Mouse (Mus musculus) spleen, postnatal 10 days (tissue): ENCODE results near the gene Sdc3.

Source experiments
- DNase-seq, 2 experiments: peaks; one replicate each; pipeline ENCODE4 v3.0.0; 2021 to 2022; ENCODE audit warnings: low spot score in 2 of 2

Gene Sdc3

DNA sequence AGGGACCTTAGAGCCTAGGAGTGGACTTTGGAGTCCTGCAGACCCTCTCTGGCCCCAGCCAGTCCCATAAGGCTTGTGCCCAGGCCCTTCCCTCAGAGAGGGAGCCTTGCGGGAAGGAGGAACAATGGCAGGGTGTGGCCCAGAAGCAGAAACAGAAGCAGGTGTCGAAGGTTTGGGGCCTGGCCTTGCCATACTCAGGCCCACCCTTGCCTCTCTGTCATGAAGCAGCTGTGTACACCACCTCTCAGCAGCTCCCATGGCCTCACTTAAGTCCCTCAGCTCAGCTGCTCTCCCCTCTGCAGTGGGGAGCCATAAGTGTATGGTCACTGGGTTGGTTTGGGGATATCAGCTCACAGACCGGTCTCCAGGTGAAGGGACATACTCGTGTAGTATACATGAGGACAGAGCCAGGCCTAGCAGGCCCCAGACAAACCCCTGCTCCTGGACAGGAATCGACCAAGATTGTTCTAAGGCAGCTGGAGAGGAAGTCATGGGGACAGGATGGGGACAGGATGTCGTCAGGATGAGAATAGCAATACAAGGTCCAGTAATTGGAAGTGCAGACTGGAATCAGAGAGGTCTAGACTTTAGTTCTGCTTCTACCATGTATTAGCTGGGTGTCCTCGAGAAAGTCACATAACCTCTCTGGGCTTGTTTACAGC lies 28.4 kb downstream of the Sdc3 start:
- no peak for DNase-seq

DNA sequence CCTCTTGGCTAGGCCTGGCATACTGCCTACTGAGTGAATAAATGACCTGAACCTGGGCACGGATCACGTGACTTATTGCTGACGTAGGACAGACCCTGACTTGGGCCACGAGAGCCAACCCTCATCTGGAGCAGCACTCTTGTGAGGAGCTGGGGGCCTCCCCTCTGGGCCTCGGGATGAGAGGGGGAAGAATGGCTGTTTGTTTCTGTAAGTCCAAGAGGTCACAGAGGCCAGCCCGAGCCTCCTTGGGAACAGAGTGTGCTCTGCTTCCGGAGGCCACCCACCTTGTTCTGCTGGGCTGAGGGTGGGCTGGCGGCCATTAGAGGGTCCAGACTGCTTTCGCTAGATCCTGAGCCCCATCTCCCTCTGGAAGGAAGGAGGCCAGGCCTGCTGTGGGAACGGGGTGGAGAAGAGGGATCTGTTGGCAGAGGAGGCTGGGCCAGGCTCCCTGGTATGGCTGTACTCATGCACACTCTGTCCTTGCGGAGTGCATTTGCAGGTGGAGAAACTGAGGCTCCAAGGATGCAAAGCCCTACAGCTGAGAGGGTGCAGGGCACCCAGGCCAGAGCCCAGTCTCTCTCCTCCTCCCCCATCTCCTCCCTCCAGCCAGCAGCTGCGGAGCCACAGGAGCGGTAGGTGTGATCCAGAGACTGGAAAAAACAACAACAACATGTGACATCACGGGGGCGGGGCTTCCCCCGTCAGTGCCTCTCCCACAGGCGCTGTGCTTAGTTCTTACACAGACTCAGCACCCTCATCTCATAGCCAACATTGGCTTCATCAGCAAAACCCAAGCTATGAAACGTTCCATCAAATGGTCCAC lies 36.7 kb downstream of the Sdc3 start:
- DNase-seq: no peak

DNA sequence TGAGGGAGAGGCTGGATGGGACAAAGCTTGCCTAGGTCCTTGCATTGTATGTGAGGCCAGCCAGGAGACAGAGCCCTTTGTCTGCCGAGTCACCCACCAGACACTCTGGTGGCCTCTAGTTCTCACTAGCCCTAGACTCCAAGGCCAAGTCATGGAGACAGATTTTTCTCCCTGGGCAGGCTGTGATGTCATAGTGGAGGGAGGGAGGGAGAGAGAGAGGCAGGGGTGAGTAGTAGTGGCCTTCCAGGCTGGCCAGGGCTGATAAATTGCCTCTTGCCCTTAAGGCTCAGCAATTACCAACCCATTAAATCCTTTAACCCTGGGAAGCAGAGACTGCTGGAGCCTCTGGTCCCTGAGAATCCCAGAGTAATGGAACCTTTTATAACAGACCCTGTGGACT lies 41.8 kb downstream of the Sdc3 start:
- no peak for DNase-seq

DNA sequence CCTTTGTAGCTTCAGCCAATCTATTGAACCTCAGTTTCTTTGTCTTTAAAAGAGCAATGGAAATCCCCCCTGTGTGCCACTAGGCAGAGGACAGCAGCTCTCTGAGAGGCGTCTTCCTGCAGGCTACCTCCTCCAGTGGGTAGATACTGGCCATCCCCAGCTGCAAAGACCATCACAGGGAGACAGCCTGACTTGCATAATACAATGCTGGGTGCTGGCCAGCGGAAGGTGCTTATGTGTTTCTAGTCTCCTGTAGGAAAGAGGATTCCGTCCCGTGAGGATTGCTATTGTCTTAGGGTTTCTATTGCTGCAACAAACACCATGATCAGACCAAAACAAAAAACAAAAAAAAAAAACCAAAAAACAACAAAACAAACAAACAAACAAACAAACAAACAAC lies 43.2 kb downstream of the Sdc3 start:
- no peak for DNase-seq

DNA sequence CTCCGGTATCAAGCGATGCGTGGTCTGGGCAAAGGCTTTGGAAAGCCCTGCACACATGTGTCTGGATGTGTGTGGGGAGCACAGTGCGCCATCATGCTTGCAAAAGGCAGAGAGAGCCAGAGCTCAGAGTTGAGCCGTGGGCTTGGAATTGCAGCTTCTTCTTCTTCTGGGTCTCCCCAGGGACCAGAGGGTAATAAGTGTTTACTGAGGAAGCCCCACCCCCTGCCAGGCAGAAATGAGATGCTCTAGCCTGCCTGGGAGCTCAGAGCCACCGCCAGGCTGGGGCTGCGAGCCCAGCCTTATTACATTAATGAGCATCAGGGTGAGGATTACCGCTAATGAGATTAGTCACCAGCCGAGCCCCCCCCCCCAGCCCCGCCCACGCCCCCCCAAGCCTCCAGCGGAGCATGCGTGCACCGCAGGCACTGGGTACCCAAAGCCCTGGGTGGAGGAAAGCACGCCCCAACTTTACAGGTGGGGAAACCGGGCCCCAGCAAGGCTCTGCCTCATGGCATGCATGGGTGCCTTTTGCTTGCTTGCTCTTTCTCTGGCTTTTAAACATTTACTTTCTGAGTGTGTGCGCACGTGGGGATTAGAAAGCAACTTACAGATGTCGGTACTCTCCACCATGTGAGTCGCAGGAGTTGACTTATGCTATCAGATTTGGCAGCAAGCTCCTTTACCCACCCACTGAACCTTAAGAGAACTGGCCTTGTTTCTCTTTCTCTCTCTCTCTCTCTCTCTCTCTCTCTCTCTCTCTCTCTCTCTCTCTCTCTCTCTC lies 44.1 kb downstream of the Sdc3 start:
- no peak for DNase-seq

DNA sequence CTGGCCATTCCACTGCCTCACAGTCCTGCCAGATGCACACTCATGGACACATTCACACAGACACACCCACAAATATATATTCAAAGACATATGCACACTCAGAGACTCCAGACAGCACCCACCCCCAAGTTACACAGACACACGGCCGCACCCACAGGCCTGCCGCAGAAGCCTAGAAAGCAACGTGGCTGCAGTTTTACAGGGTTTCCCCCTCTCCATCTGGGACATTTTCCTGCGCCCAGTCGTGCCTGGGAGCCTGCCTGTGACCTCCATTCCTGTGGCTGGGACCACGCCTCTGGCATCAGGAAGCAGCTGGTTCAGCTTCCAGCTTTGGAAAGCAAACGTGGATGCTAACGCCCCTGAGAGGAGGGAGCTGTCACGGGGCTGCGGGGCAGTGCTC lies 46.2 kb downstream of the Sdc3 start:
- DNase-seq: no peak

DNA sequence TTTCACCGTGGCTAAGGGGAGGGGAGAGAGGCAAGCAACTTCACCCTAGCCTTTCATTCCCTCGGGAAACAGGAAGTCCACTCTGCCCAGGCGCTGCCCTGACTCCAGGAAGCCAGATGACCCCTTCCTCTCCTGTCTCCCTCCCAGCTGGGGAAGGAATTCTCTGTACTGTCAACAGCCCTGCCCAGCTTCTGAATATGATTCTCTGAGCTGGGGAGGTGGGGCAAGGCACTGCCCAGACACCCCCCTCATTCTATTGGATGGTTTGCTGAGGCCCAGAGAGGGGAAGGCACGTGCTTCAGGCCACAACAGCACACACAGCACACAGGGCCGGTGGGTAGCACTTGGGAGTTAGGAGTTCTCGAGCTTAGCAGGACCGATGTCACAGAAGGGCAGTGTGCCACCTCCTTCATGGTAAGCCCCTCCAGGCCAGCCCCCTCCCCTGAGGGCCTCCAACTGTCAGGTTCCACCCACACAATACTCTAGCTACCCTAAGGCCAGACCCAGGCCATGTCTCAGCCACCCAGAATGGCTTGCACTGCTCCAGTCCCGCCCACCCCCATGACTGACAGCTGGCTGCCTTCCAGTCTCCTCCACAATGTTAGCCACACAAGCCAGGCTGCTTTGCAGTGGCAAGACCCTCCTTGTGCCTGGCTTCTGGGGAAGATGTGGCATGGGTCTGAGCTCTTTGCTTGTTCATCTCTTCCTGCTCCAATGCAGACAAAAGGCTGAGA lies 48.9 kb downstream of the Sdc3 start:
- DNase-seq: no peak

DNA sequence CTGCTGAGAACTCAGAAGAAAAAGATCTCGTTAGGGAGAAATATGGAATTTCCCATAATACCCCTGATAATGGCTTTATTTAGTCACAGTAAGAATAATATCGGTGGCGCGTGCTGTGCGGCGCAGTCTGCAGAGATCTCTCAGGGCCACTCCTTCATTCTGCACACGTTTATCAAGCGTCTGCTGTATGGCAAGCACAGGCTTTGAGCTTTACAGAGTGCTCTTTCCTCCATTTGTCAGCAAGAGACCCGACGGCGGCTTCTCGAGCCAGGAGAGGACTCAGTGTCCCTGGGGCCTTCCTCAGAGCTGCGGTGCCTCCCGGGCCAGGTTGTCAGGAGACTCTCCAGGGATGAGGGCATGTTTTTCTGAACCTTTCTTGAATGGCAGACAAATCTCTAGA lies 56.5 kb downstream of the Sdc3 start:
- DNase-seq: no peak

DNA sequence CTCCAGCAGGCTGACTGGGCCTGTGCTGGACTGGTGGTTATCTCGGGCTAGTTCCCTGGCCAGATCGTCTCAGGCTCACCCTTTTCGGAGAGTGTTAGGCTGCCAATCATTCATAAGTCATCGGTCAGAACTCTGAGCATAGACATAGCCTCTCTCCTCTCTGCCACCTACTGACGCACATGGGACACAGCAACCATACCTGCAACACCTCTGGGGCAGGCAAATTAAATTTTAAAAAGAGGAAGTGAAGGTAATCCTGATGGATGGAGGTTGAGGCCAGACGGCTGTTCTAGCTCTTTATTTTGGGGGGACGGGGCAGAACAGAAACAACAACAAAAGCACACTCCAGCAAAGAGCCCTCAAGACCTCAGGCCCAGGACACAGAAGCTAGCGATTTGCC lies 65.3 kb downstream of the Sdc3 start:
- DNase-seq: no peak

DNA sequence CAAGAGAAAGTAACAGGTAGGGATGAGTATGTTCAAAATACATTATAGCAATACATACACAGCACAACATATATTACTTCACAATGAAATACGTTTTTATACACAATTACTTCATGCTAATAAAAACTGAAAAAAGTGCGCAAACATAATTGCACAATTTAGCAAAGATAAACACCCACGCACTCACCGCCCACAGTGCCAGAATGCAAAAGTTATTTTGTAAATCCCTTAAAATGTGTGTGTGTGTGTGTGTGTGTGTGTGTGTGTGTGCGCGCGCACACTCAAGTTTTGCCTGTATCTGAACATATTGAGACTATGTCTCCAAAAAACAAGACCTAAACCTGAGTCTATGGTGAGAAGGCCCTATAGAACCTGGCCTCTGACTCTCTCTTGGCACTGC lies 66.5 kb downstream of the Sdc3 start:
- DNase-seq: no peak

DNA sequence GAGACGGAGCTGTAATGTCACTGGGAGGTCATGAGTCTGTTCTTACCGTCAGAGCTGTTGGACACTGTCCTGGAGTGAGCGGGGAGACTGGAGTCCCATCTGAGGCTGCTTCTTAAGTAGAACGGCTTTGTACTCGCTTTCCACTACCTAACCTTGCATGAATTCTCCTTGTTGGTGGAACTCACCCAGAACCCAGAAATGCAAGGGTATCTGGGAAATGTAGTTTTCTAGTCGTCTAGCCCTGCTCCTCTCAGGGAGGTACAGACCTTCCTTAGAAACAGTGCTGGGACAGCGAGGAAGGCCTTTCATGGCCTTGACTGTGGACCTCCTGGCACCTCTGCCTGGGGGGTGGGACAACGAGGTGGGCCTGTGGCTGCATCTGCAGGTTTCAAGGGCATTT lies 67.1 kb downstream of the Sdc3 start:
- DNase-seq: no peak

DNA sequence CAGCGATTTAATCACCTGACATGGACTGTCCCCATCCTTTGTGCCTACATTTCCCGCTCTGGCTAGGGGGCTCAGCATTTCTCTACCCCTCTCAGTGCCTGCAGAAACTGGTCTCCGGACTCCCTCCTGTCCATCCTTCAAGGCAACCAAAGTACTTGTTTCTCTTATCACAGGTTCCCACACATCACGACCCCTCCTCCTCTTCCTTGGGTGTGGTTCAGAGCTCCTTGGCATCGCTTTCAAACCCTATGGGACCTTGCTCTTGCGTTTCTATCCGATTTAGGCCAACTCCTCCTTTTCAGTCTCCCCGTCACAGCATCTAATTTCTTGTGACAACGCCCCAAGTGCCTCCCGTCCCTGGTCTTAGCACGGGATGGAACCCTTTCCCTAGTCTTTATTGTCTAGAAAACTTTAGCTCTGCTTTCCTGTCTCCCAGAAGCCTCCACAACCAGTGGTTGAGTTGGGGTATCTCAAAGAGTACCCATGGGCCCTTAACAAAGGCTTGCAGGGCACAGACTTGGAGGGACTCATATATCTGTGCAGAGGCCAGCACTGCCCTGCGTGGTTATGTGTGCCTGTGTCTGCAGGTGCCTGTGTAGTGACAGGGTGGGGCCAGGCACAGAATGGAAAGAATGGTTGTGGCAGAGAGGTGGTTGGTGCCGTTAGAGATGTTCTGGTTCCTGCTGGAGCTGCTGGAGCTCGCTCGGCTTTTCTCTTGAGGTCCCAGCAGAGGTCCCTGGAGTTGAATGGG lies 68.7 kb downstream of the Sdc3 start:
- DNase-seq: no peak

DNA sequence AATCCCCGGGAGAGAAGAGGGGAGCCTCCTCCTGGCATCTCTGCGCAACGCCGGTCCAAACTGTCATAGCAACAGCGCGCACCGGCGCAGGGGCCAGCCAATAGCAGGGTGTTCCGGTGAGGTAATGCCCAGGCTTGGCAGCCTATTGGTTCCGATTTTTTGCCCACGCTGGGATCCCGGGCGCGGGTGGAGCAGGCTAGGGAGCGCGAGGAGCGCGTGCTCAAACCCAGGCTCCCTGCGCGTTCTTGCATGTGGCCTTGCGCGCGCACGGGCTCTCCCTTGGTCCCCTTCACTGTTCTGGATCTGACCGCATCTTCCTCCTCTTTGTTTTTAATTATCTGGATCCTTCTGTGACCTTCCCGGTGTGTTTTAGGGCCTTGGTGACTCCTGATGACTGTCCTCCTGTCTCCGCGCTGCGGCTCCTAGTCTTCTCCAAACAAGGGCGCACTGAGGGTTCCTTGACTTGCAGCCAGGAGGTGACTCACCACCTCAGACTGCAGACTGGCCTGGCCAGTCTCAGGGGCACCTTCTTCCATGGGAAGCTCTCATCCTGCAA lies 69.4 kb downstream of the Sdc3 start:
- DNase-seq: no peak

DNA sequence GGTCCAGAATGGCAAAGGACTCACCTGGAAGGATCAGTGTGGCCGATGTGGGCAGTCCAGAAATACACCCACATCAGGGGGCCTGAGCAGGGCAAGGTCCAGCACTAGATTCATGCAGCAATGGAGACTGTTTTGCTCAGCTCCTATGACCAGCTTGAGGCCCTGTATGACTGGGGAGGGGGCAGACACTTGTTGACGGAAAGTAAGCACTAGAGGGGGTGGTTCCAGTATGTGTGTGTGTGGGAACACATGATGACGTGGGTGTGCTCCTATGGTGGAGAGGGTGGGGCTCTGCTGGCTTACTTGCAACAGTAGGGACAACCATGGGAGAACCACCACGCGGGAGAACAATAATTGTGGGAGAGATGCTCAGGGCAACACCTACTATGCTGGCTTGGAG lies 70.2 kb downstream of the Sdc3 start:
- no peak for DNase-seq

DNA sequence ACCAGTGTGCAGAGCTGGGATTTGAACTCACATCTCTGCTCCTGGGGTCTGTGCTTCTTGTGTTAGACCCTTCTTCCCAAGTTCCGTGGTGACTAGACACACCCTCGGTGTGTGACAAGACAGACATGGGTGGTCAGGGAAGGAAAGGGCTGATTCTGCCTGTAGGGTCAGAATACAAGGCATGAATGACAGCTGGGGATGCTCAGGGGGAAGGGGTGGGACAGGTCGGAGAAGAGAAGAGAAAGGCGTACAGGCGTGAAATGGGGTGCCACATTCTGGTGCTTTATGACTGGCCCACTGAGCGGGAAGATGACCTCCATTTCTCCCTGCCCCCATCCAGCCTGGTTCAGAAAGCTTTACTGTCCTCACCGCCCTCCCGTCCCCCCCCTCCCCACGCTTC lies 73.1 kb downstream of the Sdc3 start:
- DNase-seq: no peak

DNA sequence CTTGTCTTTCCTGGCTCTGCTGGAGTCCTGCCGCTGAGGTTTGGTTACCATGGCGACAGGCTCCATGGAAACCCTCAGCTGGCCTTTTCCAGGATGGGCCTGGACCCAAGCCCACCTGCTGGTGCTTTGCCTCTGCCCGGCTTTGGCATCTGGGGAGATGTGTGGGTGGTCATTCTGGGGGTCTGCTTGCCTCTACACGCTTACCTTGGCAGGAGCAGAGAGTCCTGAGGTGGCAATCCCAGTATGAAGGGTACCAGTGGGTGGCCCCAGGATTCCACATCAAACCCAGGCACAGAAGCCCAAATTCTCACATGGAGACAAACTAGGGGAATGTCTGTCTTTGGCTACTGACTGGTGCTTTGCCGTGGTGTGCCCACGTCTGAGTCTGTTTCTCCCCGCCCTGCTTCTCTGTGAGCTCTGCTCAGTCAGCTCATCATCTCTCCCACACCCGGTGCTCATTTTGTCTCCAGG lies 73.6 kb downstream of the Sdc3 start:
- DNase-seq: no peak

DNA sequence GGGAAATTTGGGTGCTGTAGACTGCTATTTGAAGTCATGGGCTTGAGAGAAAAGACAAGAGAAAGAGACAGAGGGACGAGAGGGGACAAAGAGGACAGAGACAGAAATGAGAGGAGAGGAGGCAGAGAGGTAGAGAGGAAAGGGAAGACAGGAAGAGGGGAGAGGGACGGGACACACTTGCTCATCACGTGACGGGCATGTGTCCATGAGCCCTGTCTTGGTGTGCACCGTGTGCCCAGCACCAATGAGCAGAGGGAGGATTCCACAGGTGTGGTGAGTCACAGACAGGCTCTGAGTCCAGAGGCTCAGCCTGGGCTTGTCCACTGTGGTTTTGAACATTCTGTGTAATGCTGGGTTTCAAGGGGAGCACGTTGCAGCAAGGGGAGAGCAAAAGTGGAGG lies 75.6 kb downstream of the Sdc3 start:
- no peak for DNase-seq

DNA sequence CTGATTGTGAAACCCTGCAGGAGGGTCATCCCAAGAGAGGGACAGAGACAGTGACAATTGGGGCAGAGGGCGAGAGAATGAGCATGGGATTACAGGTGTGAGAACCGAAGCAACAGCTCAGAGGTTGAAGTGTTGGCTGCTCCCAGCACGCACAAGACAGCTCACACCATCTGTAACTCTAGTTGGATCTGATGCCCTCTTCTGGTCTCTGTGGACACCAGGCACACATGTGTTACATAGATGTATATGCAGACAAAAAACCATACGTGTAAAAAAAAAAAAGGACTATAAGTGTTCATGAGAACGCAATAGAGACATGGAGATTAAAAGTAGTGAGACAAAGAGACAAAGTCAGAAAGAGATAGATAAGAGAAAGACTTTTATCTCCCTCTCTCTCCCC lies 76.5 kb downstream of the Sdc3 start:
- DNase-seq: no peak

DNA sequence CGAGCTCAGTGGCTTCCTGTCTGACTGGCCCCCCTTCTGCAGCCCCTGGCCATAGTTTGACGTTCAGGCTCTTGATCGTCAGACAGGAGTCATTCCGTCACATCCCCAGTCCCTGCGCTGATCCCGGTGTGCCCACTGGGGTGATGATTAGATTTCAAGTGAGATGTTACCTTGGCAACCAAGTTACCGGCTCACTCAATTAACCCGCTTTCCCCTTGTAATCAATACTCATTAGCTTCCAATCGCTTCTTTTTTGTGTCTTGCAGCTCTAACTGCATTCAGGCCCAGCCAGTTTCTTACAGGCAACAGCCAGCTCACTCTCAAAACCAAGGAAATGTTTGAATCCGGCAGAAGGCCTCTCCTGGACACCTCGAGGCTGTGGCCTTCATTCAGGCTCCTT lies 80.1 kb downstream of the Sdc3 start:
- DNase-seq: no peak

DNA sequence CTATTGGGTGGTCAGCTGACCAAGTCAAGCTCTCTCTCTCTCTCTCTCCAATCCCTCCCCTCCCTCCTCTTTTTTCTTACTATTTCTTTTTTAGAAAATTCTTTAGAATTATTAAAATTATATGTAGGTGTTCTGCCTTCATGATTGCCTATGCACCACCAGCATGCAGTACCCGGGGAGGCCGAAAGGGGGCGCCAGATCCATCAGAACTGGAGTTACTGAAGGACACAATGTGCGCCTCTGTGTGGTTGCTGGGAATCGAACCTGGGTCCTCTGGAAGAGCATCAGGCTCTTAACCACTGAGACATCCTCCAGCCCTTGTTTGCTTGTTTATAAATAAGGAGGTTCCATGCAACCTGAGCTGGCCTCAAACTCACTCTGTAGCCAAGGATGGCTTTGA lies 81.1 kb downstream of the Sdc3 start:
- peak in 1 of 2 experiments; percentile 49 for DNase-seq

DNA sequence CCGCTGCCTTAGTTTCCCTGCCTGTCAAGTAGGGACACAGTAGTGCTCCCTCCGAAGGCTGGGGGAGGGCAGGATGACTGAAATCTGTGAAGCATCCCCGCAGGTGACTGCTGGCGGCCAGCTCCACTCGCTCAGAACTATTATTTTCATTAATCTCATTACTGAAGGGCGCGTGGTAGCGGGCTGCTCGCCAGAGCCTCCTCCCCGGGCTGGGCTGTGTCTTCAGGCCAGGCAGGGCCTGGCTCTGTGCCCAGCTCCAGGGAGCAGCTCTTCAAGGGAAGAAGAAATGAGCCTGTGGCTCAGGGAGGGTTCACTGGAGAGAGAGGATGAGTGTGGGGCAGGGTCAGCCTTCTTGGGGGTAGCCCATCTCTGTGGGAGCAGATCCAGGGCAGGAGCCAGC lies 82.3 kb downstream of the Sdc3 start:
- peak in 1 of 2 experiments; percentile 34 for DNase-seq
